Mouse (Mus musculus) bone marrow, adult 2 months (tissue): ENCODE data around the gene Pdia6. TPM values are rescaled to one million over a fixed set of nuclear protein-coding genes. Genes with fewer than 3 reads are reported as not detected.

ENCODE experiments used
- H3K27ac ChIP-seq: fragments of 200-500 bp; 2 replicates; pipeline ENCODE4 v1.5.1; 2012; ENCODE audit warnings: low read depth, mild to moderate bottlenecking, control low read depth, inconsistent platforms, low read length; ENCODE audit not compliant: control insufficient read depth, poor library complexity, insufficient read depth
- H3K4me1 ChIP-seq: fragments of 200-500 bp; 2 replicates; pipeline ENCODE4 v1.6.1; 2011; ENCODE audit warnings: low read length; ENCODE audit not compliant: control insufficient read depth, insufficient read depth
- H3K4me3 ChIP-seq: fragments of 200-500 bp; replicated peaks from 2 replicates; pipeline ENCODE3; 2011; ENCODE audit warnings: mild to moderate bottlenecking, low read depth, low read length, control low read depth; ENCODE audit not compliant: control insufficient read depth
- CTCF ChIP-seq: fragments of 200-500 bp; IDR thresholded peaks from 2 replicates; pipeline ENCODE4 v1.5.1; 2011; ENCODE audit warnings: low read length, control low read depth; ENCODE audit not compliant: control insufficient read depth, insufficient read depth
- POLR2A ChIP-seq: fragments of 200-500 bp; IDR thresholded peaks from 2 replicates; pipeline ENCODE4 v1.6.1; 2011; ENCODE audit warnings: low read depth, mild to moderate bottlenecking, control low read depth, low read length, borderline replicate concordance; ENCODE audit not compliant: control insufficient read depth
- WGBS: fragments of 180-500 bp; shearing (Covaris S2); methylation state at CpG from one replicate; pipeline ENCODE4 v1.1.7; 2018; 5-methylcytosine and 5-hydroxymethylcytosine counted together
- polyA plus RNA-seq: library from polyadenylated mRNA; stranded (reverse); fragments of >200 nt; gene quantifications from 2 replicates; pipeline ENCODE4 v1.2.4, GENCODE M21; 2011; ENCODE audit warnings: low replicate concordance; ENCODE audit not compliant: missing spikeins, insufficient read depth, insufficient read length

The Pdia6 gene
- polyA plus RNA-seq, result 49.6 and 79.1 TPM in 2 replicates

DNA sequence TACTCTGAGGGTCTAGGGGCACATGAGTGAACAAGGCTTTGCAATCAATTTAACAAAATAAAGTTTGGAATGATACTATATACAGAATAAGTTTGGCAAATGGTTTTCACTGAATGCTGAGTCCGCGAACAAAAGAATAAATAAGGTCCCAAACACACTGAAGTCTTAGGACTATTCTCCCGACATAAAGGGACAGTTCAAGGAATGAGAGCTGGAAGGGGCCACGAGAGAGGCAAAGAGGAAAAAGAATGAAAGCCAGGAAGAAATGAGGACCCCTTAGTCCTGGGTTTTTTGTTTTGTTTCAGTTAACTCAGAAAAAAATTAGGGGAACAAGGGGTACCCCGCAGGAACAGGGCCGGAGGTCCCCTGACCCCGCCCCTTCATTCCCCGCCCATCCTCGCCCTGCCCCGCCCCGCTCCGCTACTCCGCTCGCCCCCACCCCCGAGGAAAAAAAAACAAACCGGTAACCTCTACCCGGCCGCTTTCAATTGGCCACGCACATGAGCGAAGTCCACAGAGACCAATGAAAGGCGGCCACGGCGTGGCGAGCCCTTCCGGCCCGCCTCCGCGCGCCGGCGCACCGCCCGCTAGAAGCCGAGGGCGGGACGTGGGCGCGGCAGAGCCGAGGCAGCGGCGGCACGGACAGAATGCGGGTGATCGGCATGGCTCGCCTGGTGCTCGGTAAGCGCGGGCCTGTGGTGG is at the start of gene Pdia6:
Gene Pdia6, plus strand, starts transcription at position 575 of the 702 bp plus-strand sequence.
- TF ChIP-seq POLR2A (peak; percentile 91; the same call in 1 of the 2 replicates), CTCF (no peak)
- Histone ChIP-seq H3K4me3 (peak within 1 kb of the TSS; percentile 94), H3K27ac (peak within 1 kb of the TSS; percentile 70), H3K4me1 (peaks cover 1% of the 10 kb centered on the region)
- 3% methylated on average over 48 of the region's 48 CpGs for WGBS

DNA sequence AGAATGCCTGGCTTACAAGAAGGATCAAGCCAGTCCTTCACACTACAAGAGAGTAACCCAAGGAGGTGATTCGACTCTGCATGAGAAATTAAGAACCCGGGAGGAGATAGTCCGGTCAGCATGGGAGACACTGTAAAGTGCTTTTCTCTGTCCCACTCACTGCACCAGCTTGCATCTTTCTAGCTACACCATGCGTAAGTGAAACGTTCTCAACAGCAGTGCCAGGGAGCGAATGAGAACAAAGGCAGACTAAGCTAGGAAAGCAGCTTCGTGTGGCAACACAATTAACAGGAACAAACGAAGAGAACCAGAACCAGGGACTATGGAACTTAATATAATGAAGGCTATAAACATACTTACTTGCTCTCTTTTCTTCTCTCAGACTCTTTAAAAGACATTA is 48.0 kb upstream of the Pdia6 start:
- no peak overlapping the region for H3K27ac ChIP-seq
- no peaks in the 10 kb centered on the region for H3K4me1 ChIP-seq
- WGBS, result 61% methylated on average over 8 of the region's 8 CpGs
- no peak overlapping the region for H3K4me3 ChIP-seq
- no peak for TF ChIP-seq CTCF
- TF ChIP-seq POLR2A, result no peak

- no peak overlapping the region for H3K4me3 ChIP-seq
- WGBS, result 5% methylated on average over 4 of the region's 4 CpGs
- TF ChIP-seq POLR2A (no peak), CTCF (no peak)
- no peak overlapping the region for H3K27ac ChIP-seq
- no peaks in the 10 kb centered on the region for H3K4me1 ChIP-seq
These were observed 47.2 kb upstream of the Pdia6 start for GRCm38 (mm10) chr12:17219107-17219506.

DNA sequence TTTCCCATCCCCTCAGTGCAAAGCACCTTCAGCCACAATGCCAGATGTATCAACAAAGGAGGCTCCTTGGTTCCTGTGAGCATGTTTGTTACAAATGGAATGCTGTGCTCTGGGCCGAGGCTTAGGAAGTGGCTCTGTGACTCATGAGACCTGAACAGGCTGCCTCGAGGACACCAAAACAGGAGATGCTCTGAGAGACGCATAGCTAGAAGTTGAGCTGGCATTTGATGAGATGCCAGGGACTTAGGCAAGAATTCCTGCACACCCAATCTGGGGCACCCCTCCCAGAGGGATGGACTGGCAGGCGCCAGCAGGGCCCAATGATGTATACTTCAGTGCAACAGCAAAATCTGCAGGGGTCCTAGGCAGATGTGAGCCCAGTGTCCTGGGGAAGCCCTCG is 45.7 kb upstream of the Pdia6 start:
- Histone ChIP-seq H3K4me3 (no peak overlapping the region), H3K4me1 (no peaks in the 10 kb centered on the region), H3K27ac (no peak overlapping the region)
- TF ChIP-seq POLR2A, result no peak
- no peak for TF ChIP-seq CTCF
- 70% methylated on average over 5 of the region's 5 CpGs for WGBS

- peak; percentile 52; the same call in 1 of the 2 replicates for TF ChIP-seq CTCF
- no peak for TF ChIP-seq POLR2A
- WGBS, result 50% methylated on average over 5 of the region's 5 CpGs
- Histone ChIP-seq H3K4me3 (no peak overlapping the region), H3K4me1 (no peaks in the 10 kb centered on the region), H3K27ac (no peak overlapping the region)
These were observed 44.4 kb upstream of the Pdia6 start for GRCm38 (mm10) chr12:17221891-17222428.

DNA sequence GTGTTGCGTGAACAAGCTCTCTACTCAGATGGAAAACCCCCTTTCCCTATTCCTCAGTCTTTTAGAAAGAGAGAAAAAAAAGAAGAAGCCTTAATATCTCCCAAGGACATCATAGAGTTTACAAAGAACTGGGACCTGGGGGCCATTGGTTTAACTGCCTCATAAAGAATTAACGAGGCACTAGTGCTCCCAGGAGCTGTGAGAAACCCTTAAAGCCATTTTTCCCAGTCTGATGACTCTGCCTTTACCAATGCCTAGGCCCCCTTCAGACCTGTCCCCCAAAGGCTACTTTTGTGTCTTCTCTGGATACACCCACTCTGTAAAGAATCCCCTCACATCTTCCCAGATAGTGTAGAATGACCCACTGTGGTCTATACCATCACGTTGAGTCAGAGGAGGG is 43.3 kb upstream of the Pdia6 start:
- H3K4me1 ChIP-seq, result no peaks in the 10 kb centered on the region
- no peak overlapping the region for H3K4me3 ChIP-seq
- TF ChIP-seq CTCF (no peak), POLR2A (no peak)
- no peak overlapping the region for H3K27ac ChIP-seq
- 54% methylated on average over 3 of the region's 3 CpGs for WGBS

DNA sequence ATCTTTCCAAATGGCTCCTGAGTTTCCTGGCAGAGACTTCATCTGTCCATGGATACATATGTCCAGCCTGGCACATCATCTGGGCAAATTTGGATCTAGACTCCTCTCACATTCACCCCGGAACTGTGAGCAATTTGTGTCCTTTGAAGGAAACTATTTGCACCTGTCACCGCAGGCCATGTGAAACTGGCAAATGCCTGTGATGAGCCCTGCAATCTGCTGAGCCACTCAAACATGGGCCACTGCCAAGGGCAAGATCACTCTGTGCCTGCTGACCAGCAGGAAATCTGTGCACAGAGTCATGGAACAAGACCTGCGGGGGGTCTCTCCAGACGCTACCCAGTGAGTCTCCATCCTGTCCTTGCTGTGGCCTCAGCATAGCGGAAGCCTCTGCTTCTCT is 41.3 kb upstream of the Pdia6 start:
- WGBS, result 78% methylated on average over 5 of the region's 5 CpGs
- Histone ChIP-seq H3K27ac (no peak overlapping the region), H3K4me3 (no peak overlapping the region), H3K4me1 (no peaks in the 10 kb centered on the region)
- TF ChIP-seq POLR2A (no peak), CTCF (no peak)

DNA sequence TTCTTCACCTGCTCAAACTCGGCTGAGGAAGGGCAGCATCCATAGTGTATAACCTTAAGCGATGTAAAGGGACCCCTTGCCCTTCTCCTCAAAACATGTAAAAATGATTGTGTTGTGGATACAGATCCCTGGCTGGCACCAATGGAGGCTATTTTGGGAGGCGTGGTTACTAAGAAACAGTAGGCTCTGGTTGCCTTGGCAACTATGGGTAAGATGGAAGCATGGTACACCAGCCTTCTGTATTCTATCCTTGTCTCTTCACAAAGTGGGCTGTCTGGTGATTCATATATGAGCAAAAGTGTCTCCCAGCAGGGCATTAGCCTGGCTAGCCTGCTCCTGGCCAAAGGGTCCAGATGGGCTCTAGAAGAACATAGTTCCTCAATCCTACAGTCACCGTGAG is 38.4 kb upstream of the Pdia6 start:
- Histone ChIP-seq H3K4me1 (no peaks in the 10 kb centered on the region), H3K4me3 (no peak overlapping the region), H3K27ac (no peak overlapping the region)
- no peak for TF ChIP-seq POLR2A
- TF ChIP-seq CTCF, result no peak
- WGBS, result 76% methylated on average over 4 of the region's 4 CpGs
